Mouse (Mus musculus) neural tube, embryonic 11.5 days (tissue): ENCODE measurements around the gene Tbc1d22a. TPM values are rescaled to one million over a fixed set of nuclear protein-coding genes. Genes with fewer than 3 reads are reported as not detected.

Experiments
- ATAC-seq: fragments of 200-750 bp; cut with Nextera tagmentation; 2 replicates; pipeline ENCODE4 v1.8.0; 2017; ENCODE audit warnings: moderate number of reproducible peaks, mild to moderate bottlenecking, moderate TSS enrichment, moderate library complexity; ENCODE audit not compliant: insufficient read depth, low FRiP score, low TSS enrichment
- DNase-seq: peaks from one replicate; pipeline ENCODE4 v3.0.0-alpha.2; 2015; ENCODE audit warnings: low spot score
- H3K27ac ChIP-seq: fragments of 300-500 bp; sonication (generic); 2 replicates; pipeline ENCODE4 v1.5.1; 2014; ENCODE audit warnings: low read depth, mild to moderate bottlenecking, low read length
- H3K27me3 ChIP-seq: fragments of 300-500 bp; sonication (generic); 2 replicates; pipeline ENCODE4 v1.6.1; 2014; ENCODE audit warnings: mild to moderate bottlenecking, low read length, mixed read lengths; ENCODE audit not compliant: control insufficient read depth, insufficient read depth
- H3K36me3 ChIP-seq: fragments of 300-500 bp; sonication (generic); 2 replicates; pipeline ENCODE4 v1.6.1; 2014; ENCODE audit warnings: mild to moderate bottlenecking, low read length, moderate library complexity, mixed read lengths; ENCODE audit not compliant: control insufficient read depth, insufficient read depth
- H3K4me1 ChIP-seq: fragments of 300-500 bp; sonication (generic); 2 replicates; pipeline ENCODE4 v1.6.1; 2014; ENCODE audit warnings: low read length, mixed read lengths; ENCODE audit not compliant: control insufficient read depth, insufficient read depth
- H3K4me2 ChIP-seq: fragments of 300-500 bp; sonication (generic); 2 replicates; pipeline ENCODE4 v1.6.1; 2014; ENCODE audit warnings: low read depth, mild to moderate bottlenecking, moderate library complexity
- H3K4me3 ChIP-seq: fragments of 300-500 bp; sonication (generic); 2 replicates; pipeline ENCODE4 v1.5.1; 2014; ENCODE audit warnings: low read depth, low read length
- H3K9ac ChIP-seq: fragments of 300-500 bp; sonication (generic); 2 replicates; pipeline ENCODE4 v1.6.1; 2014; ENCODE audit warnings: mild to moderate bottlenecking, low read length
- H3K9me3 ChIP-seq: fragments of 300-500 bp; sonication (generic); 2 replicates; pipeline ENCODE4 v1.6.1; 2016; ENCODE audit warnings: low read length; ENCODE audit not compliant: control insufficient read depth
- WGBS: fragments of 180-500 bp; shearing (Covaris S2); extraction: QIAGEN DNeasy Blood & Tissue Kit; methylation state at CpG from one replicate; pipeline ENCODE4 v1.1.7; 2014; 5-methylcytosine and 5-hydroxymethylcytosine counted together
- polyA plus RNA-seq: library from polyadenylated mRNA; unstranded; fragments of >200 nt; fragmentation: Nextera tagmentation; extraction: Ambion mirVana; gene quantifications from 2 replicates; pipeline ENCODE4 v1.2.1, GENCODE M21; 2014

Gene Tbc1d22a
- polyA plus RNA-seq, 1 experiment from 2014 or later: 9.9 TPM

DNA sequence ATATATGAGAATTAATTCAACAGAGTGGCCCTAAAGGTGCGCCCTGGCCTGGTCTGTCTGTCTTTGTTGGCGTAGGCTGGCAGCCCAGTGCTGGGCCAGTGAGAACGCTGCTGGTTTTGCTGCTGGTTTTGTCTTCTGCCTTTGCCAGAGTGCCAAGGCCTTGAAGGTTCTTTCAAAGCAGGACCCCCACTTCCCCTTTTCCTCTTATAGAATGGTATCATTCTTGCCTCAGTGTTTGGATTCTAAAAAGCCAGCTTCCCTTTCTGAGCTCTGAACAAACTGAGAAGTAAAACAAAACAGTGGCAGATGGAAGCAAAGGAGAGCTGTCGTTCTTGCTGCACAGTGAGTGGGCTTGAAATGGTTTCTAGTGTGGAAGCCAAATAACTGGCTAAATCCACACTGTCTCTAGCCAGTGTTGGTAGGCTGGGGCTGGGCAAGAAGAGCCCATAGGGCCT is 149.6 kb downstream of the Tbc1d22a start:
- ATAC-seq: no peak
- H3K27me3 ChIP-seq: no peaks in the 10 kb centered on the region
- H3K36me3 ChIP-seq: no peaks in the 10 kb centered on the region
- no peak overlapping the region for H3K9ac ChIP-seq
- no peak overlapping the region for H3K4me2 ChIP-seq
- H3K9me3 ChIP-seq: no peaks in the 10 kb centered on the region
- WGBS: 86% methylated on average over 4 of the region's 4 CpGs
- H3K27ac ChIP-seq: no peak overlapping the region
- H3K4me1 ChIP-seq: 0 out of 2 replicates have a peak, but pooled peaks cover 7% of the 10 kb centered on the region
- no peak for DNase-seq
- no peak overlapping the region for H3K4me3 ChIP-seq

DNA sequence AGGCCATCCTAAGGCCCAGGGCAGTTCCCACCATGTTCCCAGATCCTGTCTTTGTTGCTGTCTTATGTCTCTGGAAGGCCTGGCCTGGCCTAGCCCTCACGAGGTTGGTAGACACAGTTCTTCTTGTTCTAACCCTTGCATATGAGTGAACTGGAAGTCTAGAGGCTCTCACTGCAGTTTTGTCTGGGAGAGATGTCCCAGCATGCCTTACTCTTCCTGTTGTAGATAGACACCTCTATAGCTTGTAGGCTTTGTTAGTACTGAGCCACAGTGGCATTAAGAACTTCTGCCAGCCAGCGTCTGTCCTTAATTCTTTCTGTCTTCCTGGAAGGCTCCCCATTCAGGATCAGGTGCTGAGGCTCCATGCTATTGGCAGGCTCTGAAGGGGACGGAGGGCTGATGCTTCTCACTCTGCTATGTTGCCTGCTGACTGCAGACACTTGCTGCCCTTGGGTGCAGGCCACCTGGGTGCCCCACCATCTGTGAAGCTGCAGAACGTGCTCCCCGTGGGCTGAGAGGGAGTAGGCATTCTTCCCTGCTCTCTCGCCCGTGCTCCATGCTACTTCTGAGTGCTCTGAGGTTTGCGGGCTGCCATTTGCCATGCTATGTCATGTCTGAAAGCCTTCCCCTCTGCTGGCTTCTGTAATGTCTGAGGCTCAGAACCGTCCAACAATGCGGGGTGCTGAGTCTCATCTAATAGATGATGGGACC is 150.8 kb downstream of the Tbc1d22a start:
- no peaks in the 10 kb centered on the region for H3K9me3 ChIP-seq
- H3K4me2 ChIP-seq: no peak overlapping the region
- ATAC-seq (no peak), DNase-seq (no peak)
- no peak overlapping the region for H3K4me3 ChIP-seq
- H3K4me1 ChIP-seq: 0 out of 2 replicates have a peak, but pooled peaks cover 7% of the 10 kb centered on the region
- no peak overlapping the region for H3K9ac ChIP-seq
- WGBS: 92% methylated on average over 10 of the region's 10 CpGs
- no peaks in the 10 kb centered on the region for H3K36me3 ChIP-seq
- no peak overlapping the region for H3K27ac ChIP-seq
- no peaks in the 10 kb centered on the region for H3K27me3 ChIP-seq

DNA sequence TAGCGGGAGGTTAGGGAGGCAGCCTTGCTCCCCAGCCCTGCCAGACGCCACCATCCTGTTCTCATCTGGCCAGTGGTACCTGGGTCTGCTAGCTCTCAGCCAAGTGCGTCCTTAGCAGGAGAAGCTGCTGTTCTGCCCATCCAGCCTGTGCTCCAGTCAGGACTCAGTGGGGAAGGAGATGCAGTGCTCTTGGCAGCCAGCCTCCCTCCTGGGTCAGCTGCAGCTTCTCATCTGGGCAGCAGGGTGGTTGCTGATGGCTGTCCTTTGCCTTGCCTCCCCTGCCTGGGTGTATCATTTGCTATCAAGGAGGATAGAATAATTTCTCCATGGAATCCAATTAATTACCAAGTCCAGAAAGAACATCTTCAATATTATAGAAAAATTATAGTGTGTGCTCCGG is 152.5 kb downstream of the Tbc1d22a start:
- DNase-seq: no peak
- H3K9ac ChIP-seq: no peak overlapping the region
- no peaks in the 10 kb centered on the region for H3K27me3 ChIP-seq
- H3K4me3 ChIP-seq: no peak overlapping the region
- H3K4me1 ChIP-seq: 0 out of 2 replicates have a peak, but pooled peaks cover 7% of the 10 kb centered on the region
- WGBS: 93% methylated on average over 4 of the region's 4 CpGs
- no peak overlapping the region for H3K27ac ChIP-seq
- H3K36me3 ChIP-seq: no peaks in the 10 kb centered on the region
- no peak overlapping the region for H3K4me2 ChIP-seq
- ATAC-seq: no peak
- H3K9me3 ChIP-seq: no peaks in the 10 kb centered on the region

DNA sequence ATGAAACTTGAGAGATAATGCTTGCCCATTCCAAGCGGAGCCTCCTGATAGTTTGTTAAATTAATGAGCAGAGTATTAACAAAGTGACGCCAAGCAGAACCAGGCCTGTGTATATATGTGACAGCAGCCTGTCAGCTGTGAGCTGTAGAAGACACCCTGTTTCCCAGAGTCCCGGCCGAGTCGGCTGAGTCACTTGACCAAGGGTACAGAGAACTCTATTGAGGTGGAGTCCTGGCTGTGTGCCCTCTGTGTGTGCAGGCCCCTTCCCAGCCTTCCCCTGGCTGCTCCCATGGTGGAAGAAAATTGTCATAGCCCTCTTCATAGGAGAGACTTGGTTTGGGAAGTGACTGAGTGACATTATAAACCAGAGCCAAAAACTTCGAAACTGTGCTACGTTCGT is 153.0 kb downstream of the Tbc1d22a start:
- ATAC-seq (no peak), DNase-seq (no peak)
- H3K27ac ChIP-seq: no peak overlapping the region
- no peaks in the 10 kb centered on the region for H3K9me3 ChIP-seq
- H3K4me2 ChIP-seq: no peak overlapping the region
- H3K9ac ChIP-seq: no peak overlapping the region
- 0 out of 2 replicates have a peak, but pooled peaks cover 7% of the 10 kb centered on the region for H3K4me1 ChIP-seq
- H3K4me3 ChIP-seq: no peak overlapping the region
- WGBS: 85% methylated on average over 8 of the region's 8 CpGs
- no peaks in the 10 kb centered on the region for H3K36me3 ChIP-seq
- no peaks in the 10 kb centered on the region for H3K27me3 ChIP-seq

DNA sequence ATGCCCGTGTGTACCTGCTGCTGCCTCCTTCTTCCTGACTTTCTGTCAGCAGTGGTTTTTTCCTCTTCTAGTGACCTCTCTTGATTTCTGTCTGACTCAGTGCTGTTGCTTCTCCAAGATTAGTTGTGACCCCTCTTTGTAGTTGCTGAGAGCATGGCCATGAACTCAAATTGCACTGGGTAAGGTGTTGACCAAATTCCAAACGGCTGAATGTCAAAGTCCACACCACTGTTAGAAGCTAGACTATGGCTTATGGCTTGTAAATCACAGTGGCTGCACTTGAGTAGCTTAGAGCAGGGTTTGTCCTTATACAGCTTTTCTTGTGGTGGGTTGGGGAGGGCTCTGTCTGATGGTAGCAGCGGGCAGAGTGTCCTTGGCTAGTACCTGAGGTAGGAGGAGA is 156.6 kb downstream of the Tbc1d22a start:
- Histone ChIP-seq H3K27me3 (no peaks in the 10 kb centered on the region), H3K9me3 (no peaks in the 10 kb centered on the region), H3K9ac (no peak overlapping the region), H3K36me3 (no peaks in the 10 kb centered on the region), H3K4me2 (no peak overlapping the region), H3K4me3 (no peak overlapping the region), H3K27ac (no peak overlapping the region), H3K4me1 (no peaks in the 10 kb centered on the region)
- ATAC-seq (no peak), DNase-seq (no peak)
- WGBS: 83% methylated on average over 3 of the region's 3 CpGs

DNA sequence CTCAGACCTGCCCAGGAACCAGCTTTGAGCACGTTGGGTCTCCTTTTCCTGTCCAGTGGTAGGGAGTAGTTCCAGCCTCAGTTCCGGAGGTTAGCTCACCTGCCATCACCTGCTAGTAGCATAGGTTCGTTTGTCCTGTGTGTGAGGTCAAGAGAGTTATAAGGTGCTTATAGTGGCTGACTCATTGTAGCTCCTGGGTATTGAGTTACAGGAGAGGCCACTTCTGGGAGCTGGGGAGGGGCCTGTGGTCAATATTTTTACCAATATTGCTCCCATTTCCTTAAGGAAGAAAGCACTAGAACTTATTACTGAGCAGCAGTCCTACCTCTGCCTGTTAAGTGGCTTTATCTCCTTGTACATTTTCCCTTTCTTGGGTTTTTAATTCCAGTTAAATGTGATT is 161.0 kb downstream of the Tbc1d22a start:
- Histone ChIP-seq H3K36me3 (no peaks in the 10 kb centered on the region), H3K4me1 (no peaks in the 10 kb centered on the region)
- no peak for DNase-seq

DNA sequence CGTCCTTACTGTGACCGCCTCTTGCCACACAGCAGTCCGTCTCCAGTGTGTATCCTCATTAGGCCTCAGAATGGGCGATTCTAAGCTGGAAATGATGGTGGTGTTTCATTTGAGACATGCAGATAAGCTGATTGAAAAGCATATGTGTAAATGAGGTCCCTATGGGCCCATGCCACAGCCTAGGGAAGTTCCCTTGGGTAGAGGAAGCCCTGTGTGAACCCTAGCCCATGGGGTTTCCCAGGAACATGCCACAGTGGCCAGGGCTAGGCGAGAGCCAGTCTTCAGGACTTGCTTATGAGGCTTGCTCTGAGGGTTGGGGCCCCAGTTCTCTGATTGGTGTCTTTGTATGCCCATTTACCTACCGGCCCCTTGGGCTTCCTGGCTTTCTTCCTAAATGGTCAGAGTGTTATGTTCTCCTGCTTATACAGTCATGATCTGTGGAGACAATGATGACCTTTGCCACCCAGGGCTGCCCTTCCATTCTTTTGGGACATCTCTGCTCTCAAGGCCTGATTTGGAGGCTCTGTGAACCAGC is 161.7 kb downstream of the Tbc1d22a start:
- Histone ChIP-seq H3K4me1 (no peaks in the 10 kb centered on the region), H3K9ac (no peak overlapping the region), H3K4me3 (no peak overlapping the region), H3K27ac (no peak overlapping the region), H3K27me3 (no peaks in the 10 kb centered on the region), H3K36me3 (no peaks in the 10 kb centered on the region), H3K4me2 (no peak overlapping the region), H3K9me3 (no peaks in the 10 kb centered on the region)
- DNase-seq: no peak
- no peak for ATAC-seq
- WGBS: 83% methylated on average over 6 of the region's 6 CpGs

More for the DNA sequence above, 161.0 kb downstream of the Tbc1d22a start:
- H3K27ac ChIP-seq: no peak overlapping the region
- no peaks in the 10 kb centered on the region for H3K9me3 ChIP-seq
- H3K9ac ChIP-seq: no peak overlapping the region
- no peak overlapping the region for H3K4me2 ChIP-seq
- no peak overlapping the region for H3K4me3 ChIP-seq
- ATAC-seq: no peak
- 81% methylated on average over 3 of the region's 3 CpGs for WGBS
- no peaks in the 10 kb centered on the region for H3K27me3 ChIP-seq

DNA sequence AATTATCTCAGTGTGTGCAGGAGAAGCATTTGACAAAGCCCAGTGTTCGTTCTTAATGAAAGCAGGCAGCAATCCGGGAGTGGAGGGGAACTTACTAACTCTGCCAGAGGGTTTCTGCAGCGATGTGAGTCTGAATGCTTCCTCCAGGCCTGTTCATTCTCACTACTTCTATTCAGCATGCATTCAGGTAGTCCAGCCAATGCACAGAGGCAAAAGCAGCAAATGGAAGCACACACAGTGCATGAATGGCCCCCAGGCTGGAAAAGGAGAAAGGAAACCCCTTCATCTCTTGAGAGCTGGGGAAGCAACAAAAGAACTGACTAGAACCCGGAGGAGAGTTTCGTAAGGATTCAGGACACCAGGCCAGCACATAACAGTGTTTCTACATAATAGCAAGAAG is 169.0 kb downstream of the Tbc1d22a start:
- no peaks in the 10 kb centered on the region for H3K9me3 ChIP-seq
- DNase-seq: no peak
- no peak overlapping the region for H3K9ac ChIP-seq

DNA sequence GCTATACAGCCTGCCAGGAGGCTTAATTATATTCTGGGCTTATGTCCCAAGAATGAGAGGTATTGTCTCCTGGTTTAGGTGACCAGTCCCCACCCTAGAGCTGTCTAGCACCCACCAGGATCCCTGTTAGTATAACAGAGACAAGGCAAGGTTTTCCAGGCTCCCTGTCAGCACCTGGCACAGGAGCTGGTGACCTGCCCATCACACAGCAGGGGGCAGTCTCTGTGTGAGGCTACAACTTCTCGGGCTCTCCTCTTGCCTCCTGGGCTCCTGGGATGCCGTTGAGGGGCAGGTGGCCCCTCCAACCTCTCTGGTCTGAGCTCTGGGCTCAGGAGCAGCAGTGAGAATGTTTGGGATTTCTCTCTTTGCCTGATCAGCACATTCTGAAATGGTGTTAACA is 171.2 kb downstream of the Tbc1d22a start:
- Histone ChIP-seq H3K4me1 (peaks cover 2% of the 10 kb centered on the region; the same call in 1 of the 2 replicates), H3K9me3 (no peaks in the 10 kb centered on the region), H3K27me3 (no peaks in the 10 kb centered on the region), H3K4me3 (no peak overlapping the region), H3K4me2 (no peak overlapping the region), H3K27ac (no peak overlapping the region), H3K36me3 (no peaks in the 10 kb centered on the region), H3K9ac (no peak overlapping the region)
- ATAC-seq (no peak), DNase-seq (no peak)
- WGBS: 42% methylated on average over 2 of the region's 2 CpGs

More for the DNA sequence above, 169.0 kb downstream of the Tbc1d22a start:
- Histone ChIP-seq H3K27me3 (no peaks in the 10 kb centered on the region), H3K27ac (no peak overlapping the region), H3K4me3 (no peak overlapping the region), H3K4me1 (peaks cover 2% of the 10 kb centered on the region; the same call in 1 of the 2 replicates), H3K4me2 (no peak overlapping the region), H3K36me3 (no peaks in the 10 kb centered on the region)
- 54% methylated on average over 5 of the region's 5 CpGs for WGBS
- no peak for ATAC-seq
